Mouse (Mus musculus) adrenal gland, adult 18-20 months (tissue): Measurements from ENCODE around the gene Lrig1. TPM values are rescaled to one million over a fixed set of nuclear protein-coding genes. Genes with fewer than 3 reads are reported as not detected.
"Not testable (repeated sequence)": the region's sequence is repeated elsewhere in the genome, so short reads cannot be mapped to it uniquely, and the experiment has no call there.

Experiments used
- DNase-seq, 2 experiments: peaks; one replicate each; pipeline ENCODE4 v3.0.0; 2021 to 2022; ENCODE audit warnings: low spot score in 2 of 2
- microRNA-seq, 2 experiments: library from miRNA; unstranded; fragments of <30 nt; microRNA quantifications; one replicate each; pipeline ENCODE4 v1.2.0; 2021; ENCODE audit warnings: borderline number of aligned reads in 2 of 2
- total RNA-seq, 2 experiments: library from RNA; stranded (reverse); gene quantifications; 1 replicate in 1 of 2; 2 replicates in 1 of 2; pipeline ENCODE4 v1.2.3; 2021

Gene Lrig1
- total RNA-seq, 2 experiments from 2014 or later: 9.6 to 14.1 TPM

GRCm38 (mm10) chr6:94592243-94592642 is 107.7 kb downstream of the Lrig1 start:
- DNase-seq: no peak

- no peak for DNase-seq
Measured at GRCm38 (mm10) chr6:94588365-94588764, 111.6 kb downstream of the Lrig1 start.

GRCm38 (mm10) chr6:94584976-94585375 is 115.0 kb downstream of the Lrig1 start:
- DNase-seq: no peak

- no peak for DNase-seq
Measured at GRCm38 (mm10) chr6:94584147-94584695, 115.7 kb downstream of the Lrig1 start.

GRCm38 (mm10) chr6:94582055-94582454 is 117.9 kb downstream of the Lrig1 start:
- DNase-seq: no peak

GRCm38 (mm10) chr6:94577991-94578390 is 122.0 kb downstream of the Lrig1 start:
- DNase-seq: no peak

- no peak for DNase-seq
Measured at GRCm38 (mm10) chr6:94575526-94576166, 124.3 kb downstream of the Lrig1 start.

GRCm38 (mm10) chr6:94568040-94568439 is 131.9 kb downstream of the Lrig1 start:
- DNase-seq: no peak

GRCm38 (mm10) chr6:94565766-94566165 is 134.2 kb downstream of the Lrig1 start:
- DNase-seq: no peak

GRCm38 (mm10) chr6:94563203-94563940 is 136.6 kb downstream of the Lrig1 start:
- DNase-seq: no peak

- no peak for DNase-seq
Measured at GRCm38 (mm10) chr6:94561346-94561745, 138.6 kb downstream of the Lrig1 start.

GRCm38 (mm10) chr6:94560896-94561295 is 139.1 kb downstream of the Lrig1 start:
- no peak for DNase-seq

- not testable (repeated sequence) for DNase-seq
Measured at GRCm38 (mm10) chr6:94558603-94559002, 141.4 kb downstream of the Lrig1 start.

Small RNA genes within 50 kb of the gene (microRNA-seq; reads per million reads assigned to microRNA genes)
- 0 to 0.47 reads per million in 2 experiments for gene Mir7041

Other genes starting within 250 kb of the Lrig1 start
- gene Slc25a26, start 199.8 kb downstream of the Lrig1 start, total RNA-seq: 10 to 100 TPM; 13.2 to 13.8 TPM